Mouse (Mus musculus) 3T3-L1 (cell line): ENCODE data around the gene Gm26620.
A peak's percentile ranks its signal among the peaks of the same experiment; 100 is the strongest.

Source experiments
- DNase-seq: peaks from one replicate; pipeline ENCODE4 v3.0.0-alpha.2; 2015; ENCODE audit warnings: low read depth, low spot score

Gene Gm26620

DNA sequence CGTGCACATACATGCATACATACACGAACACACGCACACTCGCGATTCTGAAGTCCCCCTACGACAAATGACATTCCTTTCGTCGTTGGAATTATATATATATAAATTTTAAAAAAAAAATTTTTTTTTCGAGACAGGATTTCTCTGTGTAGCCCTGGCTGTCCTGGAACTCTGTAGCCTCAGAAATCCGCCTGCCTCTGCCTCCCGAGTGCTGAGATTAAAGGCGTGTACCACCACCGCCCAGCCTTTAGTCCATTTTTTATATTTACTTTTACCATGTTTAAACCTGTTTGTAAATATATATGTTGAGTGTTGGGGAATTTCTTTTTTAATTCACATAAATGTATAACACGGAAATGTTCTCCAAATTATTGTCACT lies 16.0 kb upstream of the Gm26620 start:
- no peak for DNase-seq

DNA sequence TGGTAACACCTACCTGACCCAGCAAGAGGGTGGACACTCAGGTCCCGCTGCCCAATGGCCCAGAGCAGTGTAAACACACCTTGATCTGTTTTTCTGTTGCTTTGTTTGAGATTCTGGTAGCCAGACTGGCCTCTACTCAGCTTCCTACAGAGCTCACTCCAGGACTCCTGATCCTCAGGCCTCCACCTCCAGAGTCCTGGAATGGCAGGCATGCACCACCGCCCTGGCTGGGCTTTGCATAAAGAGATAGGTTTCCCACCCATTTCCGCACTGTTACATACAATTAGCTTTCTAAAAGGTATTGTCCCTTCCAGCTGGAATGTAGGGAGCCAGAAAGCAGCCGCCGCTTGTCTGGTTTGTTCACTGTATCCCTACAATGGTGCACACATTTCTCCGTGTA lies 13.5 kb upstream of the Gm26620 start:
- no peak for DNase-seq

DNA sequence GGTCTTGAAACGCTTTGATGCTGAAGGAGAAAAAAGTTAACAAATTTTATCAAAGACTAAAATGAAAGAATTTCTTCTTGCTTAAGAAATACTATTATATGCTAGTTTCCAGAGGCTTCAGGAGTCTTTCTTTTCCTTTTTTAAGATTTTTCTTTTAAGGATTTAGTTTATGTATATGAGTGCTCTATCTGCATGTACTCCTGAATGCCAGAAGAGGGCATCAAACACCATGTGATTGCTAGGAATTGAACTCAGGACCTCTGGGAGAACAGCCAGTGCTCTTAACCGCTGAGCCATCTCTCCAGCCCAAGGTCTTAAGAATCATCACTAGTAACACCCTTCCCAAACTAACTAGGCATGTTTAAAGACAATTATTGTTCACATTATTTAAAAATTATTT lies 12.9 kb upstream of the Gm26620 start:
- DNase-seq = no peak

DNA sequence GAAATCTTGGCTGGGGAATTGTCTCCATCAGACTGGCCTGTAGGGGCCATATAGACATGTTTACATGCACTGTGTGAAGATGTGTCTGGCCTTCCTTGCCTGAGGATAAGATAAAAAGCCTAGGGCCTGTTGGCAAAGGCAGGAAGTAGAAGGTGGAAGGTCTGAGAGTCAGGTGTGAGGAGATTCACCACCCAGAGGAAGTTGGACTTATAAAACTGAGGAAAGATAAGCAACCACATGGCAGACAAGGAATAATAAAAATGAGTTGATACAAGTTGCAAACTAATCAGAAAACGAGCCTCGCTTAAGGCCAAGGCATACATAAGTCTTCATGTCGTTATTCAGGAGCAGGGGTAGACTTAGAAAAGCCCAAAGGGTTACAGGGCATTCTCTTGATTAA lies 9.2 kb upstream of the Gm26620 start:
- DNase-seq = no peak

DNA sequence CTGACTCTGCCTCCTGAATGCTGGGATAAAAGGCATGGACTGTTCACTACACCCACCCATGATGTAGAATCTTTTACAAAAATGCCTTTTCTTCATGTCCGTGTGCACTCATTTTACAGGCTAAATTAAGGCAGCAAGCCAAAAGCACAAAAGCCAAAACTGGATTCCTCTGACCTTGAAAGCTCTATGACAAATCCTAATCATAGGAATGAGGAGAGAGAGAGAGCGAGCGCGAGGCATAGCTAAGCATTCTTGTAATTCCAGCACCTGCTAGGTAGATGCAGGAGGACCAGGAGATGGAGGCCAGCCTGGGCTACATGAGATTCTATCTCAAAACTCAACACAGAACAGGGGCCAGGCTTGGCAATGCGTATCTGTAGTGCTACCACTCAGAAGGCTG lies 8.0 kb upstream of the Gm26620 start:
- DNase-seq = no peak

DNA sequence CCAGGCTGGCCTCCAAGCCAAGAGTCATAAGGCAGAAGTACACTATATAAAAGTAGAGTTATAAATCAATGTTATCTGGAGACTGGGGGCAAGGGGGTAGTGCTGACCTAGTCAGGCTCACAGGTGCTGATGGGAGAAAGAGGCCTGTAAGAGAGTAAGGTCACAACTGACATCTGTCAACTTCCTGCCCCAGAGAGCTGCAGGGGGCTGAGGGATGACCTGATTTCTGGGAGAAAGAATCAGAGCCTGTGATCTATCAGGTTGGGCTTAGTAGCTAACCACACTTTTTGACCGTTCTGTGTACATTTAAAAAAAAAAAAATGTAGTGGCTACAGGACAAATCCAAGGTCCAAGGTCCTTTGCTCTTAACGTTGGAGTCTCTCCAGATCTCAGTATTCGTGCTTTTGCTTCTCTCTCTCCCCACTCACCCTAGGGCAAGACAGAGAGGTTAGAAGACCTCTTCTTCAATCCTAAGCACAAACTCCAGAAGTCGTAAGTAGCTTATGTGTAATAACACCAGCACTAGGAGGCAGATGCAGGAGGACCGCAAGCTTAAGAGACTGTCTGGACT lies 1.9 kb upstream of the Gm26620 start:
- no peak for DNase-seq

DNA sequence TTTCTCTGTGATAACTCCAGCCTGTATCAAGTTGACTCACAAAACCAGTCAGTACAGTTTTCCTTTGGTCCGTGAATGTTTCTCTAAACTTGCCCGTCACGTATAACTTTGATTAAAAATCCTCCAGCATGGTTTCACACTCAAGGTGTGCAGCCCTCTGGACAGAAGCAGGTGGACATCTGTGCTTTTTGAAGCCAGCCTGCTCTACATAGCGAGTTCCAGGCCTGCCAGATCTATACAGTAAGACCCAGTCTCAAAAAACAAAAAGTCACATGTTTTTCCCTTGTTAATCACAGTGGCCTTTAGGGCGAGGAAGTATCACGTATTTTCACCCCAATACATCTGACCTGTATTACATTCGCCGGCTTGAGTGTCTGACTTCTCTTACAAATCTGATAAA lies 475 bp upstream of the Gm26620 start:
- DNase-seq = peak; percentile 29

DNA sequence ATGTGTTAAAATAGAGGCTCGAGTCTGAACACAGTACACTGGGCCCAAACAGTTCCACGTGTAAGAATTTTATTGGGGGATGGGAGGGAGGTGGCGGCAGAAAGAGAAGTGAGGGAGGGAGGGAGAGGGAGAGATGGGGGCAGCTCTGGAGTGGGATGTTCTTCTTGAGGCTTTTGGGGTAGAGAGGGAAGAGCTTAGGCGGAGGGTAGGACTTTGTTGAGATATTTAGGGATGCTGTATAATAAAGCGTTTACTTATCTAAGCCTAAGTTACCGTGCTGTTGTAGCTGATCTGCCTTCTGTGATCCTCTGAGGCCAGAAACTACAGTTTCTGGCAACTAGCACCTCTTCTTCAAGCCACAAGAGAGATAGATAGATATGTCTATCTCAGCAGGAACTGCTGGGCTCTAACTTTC lies 1.2 kb downstream of the Gm26620 start:
- DNase-seq = no peak

DNA sequence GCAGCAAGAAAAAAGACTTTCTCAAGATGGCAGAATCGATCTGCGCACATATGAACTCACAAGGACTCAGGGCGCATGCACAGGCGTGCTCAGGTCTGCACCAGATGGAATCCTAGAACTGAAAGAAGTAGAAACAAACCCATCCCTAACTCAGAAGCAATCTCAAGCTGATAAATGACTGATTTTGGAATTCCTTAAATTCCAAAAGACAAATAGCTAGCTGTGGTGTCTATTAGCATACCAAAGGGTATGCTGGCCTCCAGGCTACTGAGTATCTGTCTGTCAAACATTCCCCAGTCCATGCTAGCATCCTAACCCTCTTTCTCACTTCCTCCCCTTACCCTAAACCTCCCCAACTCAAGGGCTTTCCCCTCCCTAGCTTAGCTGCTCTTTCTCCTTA lies 4.4 kb downstream of the Gm26620 start:
- peak; percentile 53 for DNase-seq

DNA sequence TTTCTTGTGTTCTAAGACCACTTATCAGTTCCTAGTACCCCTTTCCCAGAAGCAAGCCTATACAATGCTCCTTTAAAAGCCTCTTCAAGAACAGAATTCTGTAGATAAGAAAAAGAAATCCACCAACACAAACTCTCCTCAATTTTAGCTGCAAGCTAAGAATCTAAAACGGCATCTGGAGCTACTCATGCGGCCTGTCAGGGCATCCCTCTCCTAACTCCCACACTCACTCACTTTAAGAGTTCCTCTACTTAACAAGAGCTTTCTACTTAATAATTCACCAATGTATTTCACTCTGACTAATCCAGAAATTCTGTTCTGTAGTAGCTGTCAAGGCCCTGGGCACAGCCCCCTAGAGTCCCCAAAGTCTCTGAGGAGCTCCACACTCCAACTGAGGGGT lies 6.8 kb downstream of the Gm26620 start:
- no peak for DNase-seq

DNA sequence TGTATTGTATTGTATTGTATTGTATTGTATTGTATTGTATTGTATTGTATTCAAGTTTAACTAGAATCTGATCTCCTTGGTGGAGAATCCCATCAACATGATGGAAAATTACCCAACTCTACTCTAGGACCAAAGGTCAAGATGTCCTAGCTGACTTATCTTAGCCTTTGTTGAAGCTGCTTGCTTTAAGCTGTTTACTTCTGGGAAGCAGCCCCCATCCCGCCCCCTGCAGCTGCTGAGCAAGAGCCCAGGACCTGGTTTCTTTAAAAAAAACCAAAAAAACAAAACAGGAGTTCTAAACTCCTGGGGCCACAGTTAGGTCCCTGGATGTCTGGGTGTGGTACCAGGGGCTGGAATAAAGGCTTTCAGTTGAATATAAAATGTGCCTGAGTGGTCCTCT lies 7.4 kb downstream of the Gm26620 start:
- DNase-seq = no peak

DNA sequence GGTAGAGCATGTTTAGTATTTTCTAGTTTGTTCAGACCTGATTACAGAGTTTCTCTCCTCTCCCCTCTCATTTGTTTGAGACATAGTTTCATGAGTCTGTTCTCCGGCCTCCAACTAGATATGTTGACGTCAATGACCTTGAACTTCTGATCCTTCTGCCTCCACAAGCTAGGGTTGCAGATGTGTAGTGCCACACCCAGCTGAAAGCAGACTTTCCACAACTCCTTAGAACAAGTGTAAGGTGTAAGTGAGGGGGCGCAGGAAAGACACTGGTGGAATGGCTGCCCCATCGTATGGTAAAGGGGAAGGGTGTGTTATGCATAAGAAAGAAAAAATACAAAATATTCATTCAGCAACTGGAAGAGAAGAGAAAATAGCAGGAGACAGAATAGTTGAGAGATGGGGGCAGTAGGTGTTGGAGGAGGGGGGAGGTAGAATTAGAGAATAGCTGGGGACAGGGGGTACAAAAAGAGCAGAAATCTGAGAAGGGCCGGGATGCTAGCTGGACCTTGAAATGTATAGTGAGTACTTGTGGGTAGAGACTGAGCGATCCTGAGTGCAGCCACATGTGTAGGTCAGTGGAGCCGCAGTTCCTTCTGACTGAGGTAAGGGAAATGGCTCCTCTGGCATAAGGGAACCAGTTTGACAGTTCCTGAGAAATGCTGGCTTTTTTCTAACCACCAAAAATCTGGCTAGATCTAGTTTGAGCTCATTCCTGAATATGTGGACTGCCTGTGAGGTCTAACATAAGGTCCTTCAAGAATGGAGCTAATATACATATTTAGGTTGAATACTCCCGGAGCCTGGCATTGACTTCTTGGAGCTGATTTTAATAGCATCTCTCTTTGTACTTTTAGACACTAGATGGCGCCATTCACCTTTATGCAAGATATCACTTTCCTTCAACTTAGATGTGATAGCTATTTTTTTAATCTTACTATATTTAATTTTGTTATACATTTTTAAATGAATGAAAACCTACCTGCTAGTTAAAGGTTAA lies 10.0 kb downstream of the Gm26620 start:
- DNase-seq = peak; percentile 89

DNA sequence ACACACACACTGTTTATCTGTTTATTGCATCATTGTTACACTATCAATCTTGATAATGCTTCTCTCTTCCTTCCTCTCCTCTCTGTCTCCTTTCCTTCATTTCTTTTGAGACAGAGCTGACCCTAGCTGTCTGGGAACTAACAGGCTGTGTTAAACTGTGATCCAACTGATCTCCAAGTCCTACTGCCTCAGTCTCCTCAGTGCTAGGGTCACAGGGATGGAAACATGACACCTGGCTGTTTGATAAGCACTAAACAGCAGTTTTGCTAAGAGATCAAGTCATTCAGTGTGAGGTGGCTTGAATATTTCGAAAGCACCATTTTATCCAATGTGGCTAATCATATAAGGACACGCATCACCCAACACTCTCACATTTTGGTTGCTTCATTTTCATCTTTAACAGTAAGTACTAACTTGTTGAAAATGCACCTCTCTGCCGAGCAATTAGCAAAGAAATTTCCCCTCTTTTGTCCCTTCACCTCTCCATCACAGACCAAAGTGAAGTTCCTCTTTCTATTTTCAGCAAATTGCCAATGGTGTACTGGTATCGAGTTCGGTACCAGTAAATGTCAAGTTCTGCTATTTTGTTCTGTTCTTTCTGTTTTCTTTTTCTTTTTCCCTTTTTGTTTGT lies 11.9 kb downstream of the Gm26620 start:
- no peak for DNase-seq

DNA sequence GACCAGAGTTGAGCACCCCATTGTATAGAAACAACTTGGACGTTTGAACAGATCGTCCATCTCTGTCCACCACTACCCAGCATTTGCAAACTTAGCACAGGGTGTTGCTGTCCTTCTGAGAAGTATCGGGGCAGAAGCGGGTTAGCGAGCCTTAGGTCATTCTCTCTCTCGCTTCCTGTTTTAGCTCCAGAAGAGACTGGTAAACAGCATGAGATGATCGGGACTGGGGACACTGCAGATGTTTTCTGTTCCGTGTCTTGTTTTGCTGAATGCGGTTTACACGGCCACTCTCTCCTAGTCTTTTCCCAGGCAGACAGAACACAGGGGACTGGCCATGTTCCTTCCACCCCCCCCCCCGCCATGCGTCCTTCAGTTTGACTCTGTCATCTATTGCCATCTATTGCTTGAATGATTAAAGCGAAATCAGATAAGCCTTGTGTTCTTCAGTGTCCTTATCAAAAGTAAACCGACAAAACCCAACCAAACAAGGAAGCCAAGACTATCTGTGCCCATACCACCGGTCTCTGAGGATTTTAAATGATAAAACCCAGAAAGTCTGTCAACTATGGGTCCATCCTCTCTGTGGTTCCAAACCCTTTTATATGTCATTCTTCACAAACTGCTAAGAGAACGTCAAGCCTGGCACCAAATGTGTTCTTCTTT lies 13.7 kb downstream of the Gm26620 start:
- DNase-seq = no peak

DNA sequence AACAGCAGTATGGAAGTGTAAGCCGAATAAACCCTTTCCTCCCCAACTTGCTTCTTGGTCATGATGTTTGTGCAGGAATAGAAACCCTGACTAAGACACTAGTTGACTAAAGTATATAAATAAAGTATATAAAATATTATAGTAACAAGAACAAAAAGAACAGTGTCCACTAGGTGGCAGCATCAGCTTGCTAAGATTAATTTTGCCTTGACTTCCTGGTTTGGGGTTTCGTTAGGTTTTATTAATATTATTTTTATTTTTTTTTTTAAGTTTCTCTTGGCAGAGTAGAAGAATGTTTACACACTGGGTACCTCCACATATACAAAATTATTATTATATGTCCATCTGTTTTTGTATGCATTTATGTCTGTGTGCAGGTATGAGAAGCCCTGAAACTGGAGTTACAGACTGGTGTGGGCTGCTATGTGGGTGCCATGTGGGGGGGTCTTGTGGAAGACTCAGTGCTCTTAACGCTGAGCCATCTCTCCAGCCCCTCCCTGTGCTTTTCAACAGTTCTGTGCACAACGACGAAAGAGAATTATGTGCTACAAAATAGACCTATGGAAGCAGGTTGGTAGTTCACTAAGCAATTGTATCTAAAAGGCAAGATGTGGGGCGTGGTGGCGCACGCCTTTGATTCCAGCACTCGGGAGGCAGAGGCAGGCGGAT lies 16.1 kb downstream of the Gm26620 start:
- DNase-seq = peak; percentile 93

DNA sequence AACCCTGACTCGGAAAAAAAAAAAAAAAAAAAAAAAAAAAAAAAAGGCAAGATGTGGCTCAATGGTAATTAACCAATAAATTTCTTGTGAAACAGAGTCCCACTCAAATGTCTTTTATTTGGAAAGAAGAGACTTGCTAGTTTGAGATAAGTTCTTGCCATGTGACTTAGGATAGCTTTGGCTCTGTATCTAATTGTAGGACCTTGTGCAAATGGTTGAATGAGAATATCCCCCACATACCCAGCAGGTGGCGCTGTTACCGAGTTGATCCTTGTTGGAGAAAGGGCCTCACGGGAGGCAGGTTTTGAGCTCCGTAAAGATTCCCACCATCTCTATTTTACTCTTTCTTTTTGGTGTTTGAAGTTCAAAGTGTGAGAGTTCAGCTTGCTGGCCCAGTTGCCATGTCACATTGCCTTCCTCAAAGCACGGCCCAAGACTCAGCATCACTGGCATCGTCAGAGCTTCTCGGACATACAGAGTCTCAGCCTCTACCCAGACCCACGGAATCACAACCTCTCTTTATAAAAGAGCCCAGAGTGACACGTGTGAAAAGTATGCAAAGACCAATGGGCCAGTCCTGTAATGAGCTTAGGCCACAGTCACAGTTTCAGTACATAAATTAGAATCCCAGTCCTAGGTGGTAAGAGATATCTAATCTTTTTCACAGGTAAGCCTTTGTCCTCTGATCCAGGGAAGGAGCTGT lies 16.8 kb downstream of the Gm26620 start:
- DNase-seq = peak; percentile 95

DNA sequence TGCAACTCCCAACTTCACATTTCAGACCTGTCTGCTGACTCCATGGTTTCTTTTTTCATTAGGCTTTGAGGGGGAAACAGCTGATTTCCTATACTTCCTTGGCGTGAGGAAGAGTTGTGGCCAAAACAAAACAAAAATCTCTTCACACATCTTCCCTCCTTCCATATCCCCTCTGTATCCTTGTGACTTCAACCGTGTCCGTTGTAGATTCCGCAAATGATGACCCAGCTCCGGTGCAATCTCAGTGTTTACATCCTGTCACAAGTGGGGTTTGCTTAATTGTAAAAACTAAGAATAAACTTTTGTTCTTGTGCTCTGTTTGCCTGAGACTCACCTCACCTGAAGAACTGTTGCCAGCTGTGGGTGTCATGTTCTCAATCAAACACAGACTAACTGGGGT lies 18.6 kb downstream of the Gm26620 start:
- DNase-seq = no peak

DNA sequence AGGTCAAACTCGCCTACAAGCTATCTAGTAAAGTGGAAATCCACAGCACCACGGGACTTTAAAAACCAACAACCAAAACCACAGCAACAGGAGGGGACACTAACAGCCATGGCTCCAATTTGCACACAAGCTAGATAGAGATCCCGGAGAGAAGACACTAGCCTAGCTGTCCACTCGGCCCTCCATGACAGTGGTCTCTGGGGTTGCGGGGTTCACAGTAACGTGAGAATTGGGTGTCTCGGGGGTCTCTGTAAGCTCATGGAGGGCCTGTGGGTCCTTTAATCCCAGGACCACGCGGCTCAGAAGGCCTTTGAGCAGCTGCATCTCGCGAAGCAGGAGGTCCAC lies 22.2 kb downstream of the Gm26620 start:
- DNase-seq = no peak

DNA sequence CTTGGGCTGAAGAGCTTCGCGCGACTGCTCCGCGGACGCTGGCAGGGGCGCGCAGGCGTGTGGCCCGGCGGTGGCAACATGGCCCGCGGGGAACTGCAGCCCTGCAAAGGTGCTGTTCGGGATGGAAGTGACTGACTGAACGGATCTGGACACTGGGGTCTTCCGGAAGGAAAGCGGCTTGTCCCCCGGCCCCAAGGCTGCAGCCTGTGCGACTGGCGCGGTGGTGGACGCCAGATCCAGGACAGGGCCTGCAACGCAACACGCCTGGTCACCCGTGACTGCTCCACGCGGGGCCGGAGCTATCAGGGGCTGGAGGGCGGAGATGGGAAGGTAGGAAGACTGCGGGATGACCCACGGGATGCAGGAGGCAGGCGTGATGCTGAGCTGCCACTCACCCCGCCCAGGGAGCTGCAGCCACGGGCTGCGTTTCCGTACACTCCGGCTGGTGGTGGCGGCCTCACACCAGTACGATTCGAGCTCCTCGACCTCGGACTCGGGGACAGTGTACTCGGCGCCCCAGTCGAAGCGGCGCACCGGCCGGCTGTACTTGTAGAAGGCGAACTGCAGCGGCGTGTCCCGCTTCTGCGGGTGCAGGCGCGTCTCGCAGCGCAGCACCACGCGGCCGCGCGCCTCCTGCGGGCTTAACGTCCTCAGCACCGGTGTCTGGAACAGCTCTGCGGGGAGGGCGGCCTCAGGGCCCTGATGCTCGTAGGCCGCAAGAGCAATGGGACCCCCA lies 22.8 kb downstream of the Gm26620 start:
- no peak for DNase-seq

DNA sequence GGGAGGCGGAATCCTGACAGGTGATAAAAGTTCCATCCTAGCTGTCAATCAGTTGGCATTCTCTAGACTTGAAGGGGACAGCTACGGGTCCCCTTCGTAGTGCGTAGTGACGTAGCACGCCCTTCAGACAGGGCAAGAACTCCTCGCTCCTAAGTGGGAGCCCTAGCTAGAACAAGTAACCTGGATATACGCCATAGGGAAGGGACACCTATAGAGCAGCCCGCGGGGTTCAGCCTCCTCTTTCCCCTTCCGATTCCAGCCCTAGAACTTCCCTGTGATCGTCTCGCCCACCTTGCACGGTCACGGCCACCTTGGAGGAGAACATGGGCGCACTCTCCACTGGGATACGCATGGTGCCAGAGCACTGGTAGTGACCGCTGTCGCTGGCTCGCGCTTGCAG lies 23.5 kb downstream of the Gm26620 start:
- DNase-seq = no peak
